Mouse (Mus musculus) left cerebral cortex, adult 9 months (tissue): Measurements from ENCODE around the gene Rfxank.

ENCODE experiments used
- DNase-seq, 2 experiments: peaks; one replicate each; pipeline ENCODE4 v3.0.0; 2022; ENCODE audit warnings: low spot score in 2 of 2

The Rfxank gene

DNA sequence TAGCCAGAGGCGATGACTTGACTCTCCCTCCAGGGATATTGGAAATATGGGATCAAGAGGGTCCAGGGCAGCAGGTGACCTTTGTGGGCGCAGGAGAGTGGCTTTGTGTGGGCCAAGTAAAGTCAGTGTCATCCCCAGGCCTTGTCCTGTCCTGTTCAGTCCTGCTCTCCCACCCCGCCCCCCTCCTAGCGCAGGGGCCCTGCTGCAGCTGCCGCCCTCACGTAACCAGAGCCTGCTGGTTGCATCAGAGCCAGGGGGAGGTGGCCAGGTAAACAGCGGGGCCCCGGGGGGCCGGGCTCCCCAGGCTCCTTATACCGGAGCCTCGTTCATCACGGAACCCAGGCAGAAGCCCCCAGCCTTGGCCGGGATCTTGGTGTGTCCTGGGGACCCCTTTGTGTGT is 11.2 kb upstream of the Rfxank start:
- DNase-seq: no peak

DNA sequence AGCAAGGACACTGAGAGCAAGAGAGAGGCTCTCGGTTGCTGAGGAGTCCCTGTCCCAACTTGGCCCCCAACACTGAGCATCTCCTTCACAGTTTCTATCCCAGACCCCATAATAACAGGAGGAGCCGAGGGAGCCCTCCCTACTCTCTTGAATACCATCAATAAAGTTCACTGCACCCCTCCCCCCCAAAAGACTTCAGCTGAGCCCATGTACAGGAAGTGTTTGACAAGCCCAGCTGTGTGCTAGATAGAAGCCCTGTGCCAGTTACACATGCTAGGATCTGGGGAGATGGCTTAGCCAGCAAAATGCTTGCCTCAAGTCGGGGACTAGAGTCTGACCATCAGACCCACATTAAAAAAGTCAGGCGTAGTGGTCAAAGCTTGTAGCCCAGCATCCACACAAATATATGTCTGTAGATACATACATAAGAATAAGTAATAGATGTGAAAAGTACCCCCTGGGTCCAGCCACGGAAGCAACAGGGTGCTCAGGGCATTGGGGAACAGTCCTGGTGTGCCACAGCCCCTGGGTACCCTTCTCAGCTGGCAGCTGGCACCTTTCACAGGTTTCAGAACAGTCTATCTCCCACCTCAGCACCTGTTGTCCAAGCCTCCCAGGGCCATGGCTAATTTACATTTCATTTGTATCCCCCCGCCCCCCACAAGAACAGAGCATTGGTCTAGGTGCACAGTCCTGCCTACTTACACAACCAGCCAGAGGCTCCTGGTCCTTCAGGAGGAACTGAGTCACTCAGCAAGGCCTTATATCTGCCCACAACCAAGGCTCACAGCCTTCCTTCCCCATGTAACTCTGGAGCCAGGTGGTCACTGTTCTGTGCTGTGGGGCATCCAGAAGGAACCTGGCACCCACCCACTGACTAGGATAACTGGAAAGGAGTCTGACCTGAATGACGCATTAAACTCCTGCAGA is 9.0 kb upstream of the Rfxank start:
- no peak for DNase-seq

DNA sequence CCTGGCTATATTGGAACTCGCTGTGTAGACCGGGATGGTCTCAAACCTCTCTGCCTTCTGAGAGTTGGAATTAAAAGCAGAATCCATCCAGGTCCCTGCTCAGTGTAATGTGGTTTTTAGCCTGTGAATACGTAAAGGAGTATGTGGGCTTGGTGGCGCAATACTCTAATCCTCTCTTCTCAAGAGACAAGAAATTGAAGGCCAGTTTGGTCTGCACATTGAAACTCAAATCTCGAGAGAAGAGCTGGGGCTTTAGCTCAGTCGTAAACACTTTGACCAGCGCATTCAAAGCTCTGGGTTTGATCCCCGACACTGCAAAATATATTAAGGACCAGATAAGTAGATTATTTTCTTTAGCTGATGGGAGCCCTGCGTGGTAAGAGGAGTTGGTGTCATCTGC is 1.0 kb upstream of the Rfxank start:
- no peak for DNase-seq

DNA sequence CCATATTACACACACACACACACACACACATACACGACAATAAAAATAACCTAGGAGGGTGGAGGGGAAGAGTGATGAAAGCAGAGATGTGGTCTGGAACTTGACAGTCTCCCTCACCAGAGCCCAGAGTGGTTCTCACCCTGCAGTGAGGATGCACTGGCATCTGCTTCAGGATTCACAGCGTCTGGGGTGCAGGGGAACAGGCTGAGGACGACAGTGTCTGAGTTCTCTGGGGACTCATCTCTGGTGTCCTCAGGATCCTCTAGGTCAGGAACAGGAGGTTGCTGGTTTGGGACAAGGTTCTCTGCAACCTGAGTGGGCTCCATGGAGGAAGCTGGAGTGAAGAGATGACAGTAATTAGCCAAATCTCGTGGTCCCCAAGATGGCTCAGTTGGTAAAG is 1.1 kb downstream of the Rfxank start:
- no peak for DNase-seq

DNA sequence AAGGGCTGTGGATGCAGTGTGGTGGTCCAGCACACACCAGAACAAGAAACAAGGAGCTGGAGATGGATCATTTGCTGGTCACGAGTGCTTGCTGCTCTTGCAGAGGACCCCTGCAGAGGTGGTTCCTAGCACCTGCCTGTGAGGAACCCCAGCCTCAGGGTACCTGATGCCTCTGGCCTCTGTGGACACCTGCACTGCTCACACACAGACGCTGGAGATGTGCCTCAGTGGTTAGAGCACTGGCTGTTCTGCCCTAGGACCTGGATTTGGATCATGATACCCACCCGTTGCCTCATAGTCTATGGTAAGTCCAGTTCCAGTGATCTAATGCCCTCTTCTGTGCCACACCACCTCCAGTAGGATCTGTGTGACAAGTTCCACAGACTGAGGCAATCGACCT is 2.4 kb downstream of the Rfxank start:
- no peak for DNase-seq

DNA sequence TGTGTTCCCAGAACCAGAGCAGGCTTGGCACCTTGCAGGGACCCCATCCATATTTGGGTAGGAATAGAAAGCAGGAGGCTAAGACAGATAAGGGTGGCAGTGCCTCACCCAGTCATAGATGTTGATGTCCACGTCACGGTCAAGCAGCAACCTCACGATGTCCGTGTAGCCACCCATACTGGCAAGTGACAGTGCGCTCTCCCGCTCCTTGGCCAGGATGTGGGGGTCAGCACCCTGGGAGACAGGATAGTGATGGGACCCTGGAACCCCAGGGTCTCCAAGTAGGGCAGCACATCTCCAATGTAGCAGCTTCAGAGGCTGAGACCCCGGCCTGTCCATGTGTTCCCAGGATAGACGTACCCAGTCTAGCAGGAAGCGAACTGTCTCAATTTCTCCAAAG is 4.0 kb downstream of the Rfxank start:
- DNase-seq: no peak

DNA sequence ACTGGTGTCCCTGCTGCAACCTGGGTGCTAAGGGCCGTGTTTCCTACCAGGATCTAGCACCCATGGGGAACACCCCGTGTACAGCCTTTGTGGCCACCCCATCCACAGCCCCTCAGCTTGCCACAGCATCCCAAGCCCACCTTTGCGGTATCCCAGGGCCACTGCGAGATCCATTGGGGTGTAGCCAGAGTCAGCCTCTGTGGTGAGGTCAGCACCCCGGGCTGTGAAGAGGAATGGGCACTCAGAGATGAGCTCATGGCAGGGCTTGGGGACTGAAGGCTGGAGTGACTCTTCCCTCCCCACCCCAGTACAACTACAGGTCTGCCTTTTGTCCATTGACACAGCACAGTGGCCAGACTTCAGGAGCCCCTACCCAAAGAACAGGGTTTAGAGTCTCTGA is 4.9 kb downstream of the Rfxank start:
- DNase-seq: no peak

DNA sequence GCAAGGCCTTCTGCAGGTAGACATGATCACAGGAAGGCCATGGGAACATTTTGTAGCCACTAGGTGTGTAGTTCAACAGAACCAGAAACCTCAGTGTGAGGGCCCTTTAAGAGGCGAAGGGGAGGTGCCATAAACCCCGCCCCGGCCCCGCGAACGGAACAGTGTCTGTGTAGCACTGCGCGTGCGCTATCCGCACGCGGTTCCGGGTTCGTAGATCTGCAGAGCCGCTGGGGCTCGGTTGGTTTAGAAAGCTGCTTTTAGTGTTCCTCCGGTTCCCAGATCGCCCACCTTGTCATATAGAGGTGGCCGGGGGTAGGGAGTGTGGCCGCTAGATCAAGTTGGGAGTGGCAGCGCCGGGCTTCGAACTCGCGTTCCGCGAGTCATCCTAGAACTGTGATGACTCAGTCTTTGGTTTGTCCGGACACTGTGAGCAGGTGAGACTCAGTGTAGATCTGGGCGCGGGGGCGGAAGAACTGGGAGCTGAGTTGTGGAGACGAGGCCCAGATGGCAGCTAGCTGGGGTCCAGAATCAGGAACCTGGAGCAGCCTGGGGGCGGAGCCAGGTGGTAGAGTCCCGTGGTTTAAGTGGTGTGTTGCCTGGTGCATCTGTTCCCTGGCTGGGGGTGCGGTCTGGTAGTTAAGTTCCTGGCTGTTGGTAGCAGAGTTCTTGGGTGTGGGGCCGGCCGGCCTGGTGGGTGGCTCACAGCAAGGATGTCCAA is 7.6 kb downstream of the Rfxank start, which contains the start of gene Nr2c2ap:
Gene Nr2c2ap, plus strand, starts transcription at position 168 of the 718 bp plus-strand sequence.
- DNase-seq: peak; percentile 39 to 77

DNA sequence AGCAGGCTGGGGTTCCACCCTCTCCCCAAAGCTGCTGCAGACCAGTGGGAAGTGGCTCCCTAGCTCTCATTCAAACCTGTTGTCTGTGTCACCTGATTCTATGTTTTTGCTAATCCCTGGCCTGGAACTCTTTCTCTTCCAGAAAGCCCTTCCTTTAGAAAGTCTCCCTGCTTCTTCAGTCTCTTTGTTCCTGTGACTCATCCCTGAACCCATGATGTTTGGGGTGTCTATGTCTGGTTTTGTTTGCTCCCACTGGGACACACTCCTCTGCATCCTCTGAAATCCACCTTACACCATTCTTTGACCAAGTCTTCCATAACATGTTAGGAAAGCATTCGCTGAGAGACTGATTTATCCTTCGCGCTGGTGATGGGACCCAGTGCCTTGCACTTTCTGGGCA is 8.9 kb downstream of the Rfxank start:
- DNase-seq: no peak

DNA sequence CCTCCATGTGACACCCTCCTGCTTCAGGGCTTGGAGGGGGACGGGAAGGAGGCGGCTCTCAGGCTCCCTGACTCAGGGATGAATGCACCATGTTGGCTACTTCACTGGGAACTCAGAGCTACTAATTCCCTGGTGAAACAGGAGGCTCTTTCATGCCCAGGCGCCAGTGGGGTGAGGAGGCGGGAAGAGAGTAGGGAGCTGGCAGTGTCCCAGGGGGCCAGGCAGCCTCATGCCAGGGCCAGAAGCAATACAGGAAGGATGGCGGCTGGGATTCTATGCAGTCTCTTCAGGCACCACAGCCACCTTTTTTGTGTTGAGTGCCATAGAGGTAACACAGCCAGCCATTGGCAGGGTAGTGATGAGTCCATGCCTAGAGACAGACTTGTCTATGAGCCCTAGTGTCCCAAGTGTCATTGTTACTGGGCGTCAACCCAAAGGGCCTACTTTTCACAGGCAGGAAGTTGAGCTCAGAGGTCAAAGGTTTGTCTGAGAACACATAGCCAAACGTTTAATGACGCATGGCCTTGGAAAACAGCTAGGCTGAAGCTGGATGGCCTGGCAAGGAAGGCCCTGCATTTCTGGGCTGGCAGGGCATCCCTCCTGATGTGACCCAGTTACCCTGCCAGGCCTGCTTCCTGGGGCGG is 9.5 kb downstream of the Rfxank start:
- peak; percentile 75 to 82 for DNase-seq

DNA sequence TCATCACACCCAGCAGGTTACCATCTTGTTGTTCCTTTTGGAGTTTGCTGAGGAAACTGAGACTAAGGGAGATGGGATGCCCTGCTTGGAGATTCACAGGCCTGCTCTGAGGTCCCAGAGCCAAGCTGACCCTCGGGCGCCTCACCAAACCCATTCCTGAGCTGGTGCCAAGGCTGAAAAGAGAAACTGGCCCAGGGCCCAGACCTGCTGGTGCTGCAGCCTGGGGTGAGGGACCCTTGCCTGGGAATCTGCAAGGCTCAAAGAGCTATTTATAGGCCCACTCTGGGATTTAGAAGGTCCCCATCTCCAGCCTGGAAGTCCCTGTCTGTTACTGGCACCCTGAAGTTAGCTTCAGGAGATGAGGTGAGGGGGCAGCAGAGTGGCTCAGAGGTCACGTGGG is 10.5 kb downstream of the Rfxank start:
- peak in 1 of 2 experiments; percentile 58 for DNase-seq

DNA sequence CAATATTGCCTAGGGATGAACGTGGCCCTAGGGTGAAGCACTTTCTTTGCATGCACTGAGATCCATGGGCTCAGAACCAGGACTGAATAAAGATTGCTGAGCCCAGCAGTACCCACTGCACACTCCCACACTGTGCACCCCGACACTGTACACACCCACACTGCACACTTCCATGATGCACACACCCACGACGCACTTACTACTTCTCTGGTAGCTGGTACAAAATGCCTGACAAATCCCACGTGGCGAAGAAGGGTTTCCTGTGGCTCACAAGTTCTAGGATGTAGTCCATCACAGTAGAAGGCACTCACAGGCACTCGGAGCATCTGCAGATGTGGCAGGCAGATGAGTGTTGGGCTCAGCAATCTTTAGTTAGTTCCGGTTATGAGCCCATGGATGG is 14.0 kb downstream of the Rfxank start:
- no peak for DNase-seq

DNA sequence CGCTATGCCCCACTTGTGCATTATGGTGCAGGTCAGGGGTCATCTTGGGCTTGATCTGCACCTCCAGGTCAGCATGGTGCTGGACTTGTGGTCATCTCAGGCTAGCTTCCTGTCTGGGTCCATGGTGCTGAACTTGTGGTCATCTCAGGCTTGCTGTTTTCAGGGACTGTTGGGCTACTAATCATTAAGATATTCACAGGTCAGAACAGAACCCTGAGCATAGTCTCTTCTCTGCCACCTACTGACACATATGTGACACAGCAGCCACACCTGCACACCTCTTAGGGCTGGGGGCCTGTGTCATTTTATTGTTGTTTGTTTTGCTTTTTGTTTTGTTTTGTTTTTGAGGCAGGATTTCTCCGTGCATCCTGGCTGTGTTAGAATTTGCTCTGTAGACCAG is 16.1 kb downstream of the Rfxank start:
- DNase-seq: no peak

DNA sequence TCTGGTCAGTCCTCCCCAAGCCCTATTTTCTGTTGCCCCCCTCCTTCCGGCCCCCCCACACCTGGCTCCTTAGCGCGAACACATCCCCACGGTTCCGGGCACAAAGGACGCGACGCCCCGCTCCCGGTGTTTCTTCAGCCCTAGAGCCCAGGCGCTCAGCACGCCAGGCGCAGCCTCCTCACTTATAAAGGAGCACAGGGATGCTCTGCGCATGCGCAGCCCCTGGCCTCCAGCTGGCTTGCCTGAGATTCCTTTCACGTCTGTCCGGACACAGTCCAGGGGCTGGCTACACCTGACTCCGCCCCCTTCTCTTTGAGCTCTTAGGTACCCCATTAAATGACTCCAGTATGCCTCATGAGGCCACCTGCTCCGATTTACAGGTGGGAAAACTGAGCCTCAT is 18.3 kb downstream of the Rfxank start, which contains the start of gene Ncan:
Gene Ncan, minus strand, starts transcription at position 207 of the 400 bp plus-strand sequence.
- peak in 1 of 2 experiments; percentile 91 for DNase-seq

DNA sequence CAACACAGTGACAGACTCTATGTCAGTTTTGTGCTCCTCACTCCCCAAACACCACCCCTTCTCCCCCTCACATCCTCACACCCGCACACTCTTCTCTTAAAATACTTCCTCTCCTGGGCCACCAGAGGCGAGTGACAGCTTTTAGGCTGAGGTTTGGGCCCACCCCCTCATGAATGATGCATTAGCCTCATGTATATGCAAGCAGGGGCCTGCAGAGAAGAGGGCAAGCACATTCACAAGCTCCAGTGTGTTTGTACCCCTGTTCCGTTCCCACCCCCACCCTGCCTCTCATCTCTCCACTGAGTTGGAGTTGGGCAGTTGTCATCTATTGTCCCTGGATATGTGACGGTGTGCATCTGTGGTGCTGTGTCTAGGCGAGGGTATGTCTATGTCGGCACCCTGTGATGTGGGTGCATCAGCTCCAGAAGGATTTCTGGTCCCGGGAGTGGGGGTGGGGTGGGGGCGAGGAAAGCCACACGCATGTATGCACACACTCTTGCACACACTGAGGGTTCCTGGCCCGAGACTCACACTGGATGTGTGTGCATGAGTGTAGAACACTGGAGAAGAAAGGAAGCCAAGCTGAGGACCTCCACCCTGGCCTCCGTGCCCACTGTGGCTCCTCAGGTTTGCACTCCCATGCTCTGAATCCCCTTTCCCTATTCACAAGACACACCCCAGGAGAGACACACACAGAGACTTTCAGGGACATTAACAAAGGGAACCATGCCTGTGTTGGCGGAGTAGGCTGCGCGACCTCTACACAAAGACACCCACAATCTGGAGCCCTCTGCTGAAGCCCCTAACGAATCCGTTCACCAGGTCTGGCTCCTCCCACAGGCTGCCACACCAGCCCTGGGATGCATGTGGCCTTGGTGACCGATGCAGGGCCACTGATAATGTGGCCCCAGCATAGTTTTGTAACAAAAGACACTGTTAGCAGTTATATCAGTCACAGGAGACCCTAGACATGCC is 19.9 kb downstream of the Rfxank start:
- peak; percentile 77 to 80 for DNase-seq

DNA sequence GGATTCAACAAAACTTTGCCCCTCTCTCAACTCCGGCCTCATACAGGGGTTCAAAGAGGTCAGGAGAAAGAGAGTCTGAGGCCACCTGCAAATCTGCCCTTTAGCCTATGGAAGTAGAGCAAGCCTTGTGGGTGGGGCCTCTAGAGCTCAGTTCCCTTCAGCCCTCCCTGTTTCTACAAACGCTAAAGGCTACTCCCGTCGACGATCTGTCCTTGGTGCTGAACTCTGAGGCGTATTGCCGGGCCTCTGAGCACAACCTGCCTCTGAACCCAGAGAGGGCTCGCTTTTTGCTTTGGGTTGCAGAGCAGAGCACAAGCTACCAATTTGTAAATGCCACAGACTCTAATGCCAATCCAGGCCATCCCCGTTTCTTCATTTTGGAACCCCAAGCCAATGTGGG is 21.3 kb downstream of the Rfxank start:
- no peak for DNase-seq

DNA sequence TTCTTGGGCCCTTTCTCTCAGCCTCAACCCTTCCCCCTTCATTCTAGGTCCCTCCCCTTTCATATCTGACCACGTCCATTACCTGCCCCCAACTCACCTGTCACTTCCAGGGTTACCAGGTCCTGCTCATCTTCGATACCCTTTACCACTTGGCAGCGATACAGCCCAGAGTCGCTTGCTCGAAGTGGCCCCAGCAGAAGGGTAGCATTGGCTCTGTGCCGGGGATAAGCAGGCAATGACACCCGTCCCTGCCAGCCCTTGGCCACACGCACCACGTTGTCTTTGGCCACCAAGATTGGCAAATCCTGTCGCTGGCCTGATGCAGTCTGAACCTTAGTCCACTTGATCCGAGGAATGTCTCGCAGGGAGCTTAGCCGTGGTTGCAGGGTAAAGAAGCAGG is 24.1 kb downstream of the Rfxank start:
- no peak for DNase-seq

DNA sequence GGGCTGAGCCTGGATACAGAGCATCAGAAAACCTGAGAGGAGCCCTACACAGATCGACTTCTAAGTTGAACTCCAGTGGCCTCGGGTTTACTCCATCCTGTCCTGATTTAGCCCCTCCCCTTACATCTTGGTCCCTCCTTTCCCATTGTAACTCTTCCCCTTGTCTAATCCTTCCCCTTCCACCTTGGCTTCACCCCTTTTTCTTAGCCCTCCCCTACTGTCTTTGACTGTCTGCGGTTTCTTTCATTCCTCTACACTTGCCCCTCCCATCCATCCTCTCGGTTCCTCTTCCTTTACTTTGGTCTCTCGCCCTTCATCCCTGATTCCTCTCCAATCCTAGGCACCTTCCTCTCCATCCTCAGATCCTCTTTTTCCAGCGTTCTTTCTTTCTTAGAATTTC is 24.5 kb downstream of the Rfxank start:
- no peak for DNase-seq

DNA sequence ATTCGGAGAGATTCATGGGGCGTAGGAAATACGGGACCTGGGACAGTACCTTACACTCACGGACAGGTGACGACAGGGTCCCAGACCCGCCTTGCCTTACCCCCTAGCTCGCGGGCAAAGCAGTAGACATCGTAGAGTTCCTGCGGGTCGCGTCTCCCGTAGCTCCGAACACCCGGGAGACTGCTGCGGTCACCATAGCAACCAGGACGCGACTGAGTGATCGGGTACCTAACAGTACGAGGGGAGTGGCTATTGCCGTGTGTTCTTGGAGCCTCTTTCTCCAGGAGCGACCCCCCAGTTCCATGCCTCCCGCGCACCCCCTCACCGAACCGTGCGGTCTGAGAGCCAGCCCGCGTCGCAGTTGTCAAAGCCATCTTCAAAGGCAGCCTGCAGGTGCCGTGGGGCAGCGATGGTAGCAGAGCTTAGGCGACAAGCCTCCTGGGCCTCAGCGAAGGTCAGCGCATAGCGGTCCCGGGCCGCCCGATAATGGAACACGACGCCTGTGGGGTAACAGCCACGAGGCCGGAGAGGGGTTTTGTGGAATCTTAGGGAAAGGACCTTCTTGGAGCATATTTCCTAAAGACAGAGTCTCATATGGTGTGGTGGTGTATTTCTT is 26.4 kb downstream of the Rfxank start:
- no peak for DNase-seq

DNA sequence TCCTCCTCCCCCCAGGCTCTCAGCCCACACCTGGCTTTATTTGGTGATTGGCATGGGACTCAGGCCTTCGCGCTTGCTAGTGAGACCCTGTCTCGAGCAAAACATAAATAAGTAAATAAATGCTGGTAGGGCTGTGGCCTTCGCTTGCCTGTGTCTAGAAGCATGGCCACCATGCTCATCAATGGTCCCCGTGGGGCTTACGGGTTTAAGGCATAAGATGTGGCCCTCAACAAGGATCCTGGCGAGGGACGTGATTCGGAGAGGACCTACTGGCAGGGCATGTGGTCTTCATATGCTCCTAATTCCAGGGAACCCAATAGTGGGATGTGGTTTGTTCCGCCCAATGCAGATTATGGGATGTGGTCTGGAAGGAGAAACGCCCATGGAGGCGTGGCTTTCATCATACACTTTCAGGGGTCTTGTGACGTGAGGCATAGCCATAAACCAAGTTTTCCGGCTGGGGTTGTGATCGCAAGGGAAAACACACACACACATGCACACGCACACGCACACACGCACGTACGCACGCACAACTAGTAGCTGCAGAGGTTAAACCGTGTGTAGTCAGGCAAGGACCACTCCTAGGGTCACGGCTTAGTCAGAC is 27.7 kb downstream of the Rfxank start:
- no peak for DNase-seq
